Mouse (Mus musculus): Measurements from ENCODE around the gene Cacna1d. TPM values are rescaled to one million over a fixed set of nuclear protein-coding genes. Genes with fewer than 3 reads are reported as not detected.

Gene Cacna1d
- polyA plus RNA-seq, 1 experiment from 2014 or later = 9.5 TPM

DNA sequence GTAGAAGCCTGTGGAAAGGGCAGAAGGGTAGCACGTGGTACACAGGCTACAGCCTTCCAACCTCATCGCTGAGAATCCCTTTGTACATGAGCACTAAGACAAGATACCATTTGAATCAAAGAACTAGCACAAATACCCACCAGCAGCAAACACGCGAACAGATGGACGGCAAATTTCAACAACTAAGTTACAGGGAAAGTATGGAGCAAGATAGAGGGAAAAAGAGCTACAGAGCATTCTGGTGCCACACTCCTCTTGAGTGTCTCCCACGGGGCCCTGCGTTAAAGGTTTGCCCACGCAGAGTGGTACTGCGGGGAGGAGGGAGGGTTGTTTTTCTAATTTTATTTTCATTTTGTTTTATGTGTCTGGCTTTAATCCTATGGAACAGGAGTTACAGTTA lies 215.7 kb downstream of the Cacna1d start:
- H3K4me2 ChIP-seq (ENCODE audit: low read length) = no peak overlapping the region
- ATAC-seq = no peak
- WGBS = 76% methylated on average over 9 of the region's 9 CpGs

DNA sequence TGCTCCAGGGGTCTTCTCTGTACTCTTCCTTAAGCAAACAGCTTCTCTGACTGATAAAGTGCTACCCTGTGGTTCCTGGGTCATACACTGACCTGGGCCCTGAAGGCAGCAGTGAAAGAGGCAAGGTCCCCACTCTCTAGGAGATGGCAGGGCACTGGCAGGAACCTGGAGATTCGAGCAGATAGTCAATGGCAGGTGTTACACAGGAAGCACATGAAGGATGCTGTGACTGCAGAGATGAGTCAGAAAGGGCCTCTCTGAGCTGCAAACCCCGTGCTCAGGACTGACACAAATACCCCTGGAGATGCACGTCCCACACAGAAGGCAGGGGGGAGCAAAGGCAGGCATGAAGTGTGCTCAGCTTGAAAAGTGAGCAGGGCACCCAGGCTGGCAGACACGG lies 218.3 kb downstream of the Cacna1d start:
- ATAC-seq = no peak
- H3K4me1 ChIP-seq (replicated peaks; ENCODE audit: control insufficient read depth, insufficient read depth, low read length) = no peaks in the 10 kb centered on the region
- 72% methylated on average over 4 of the region's 4 CpGs for WGBS

More for the DNA sequence above, 215.7 kb downstream of the Cacna1d start:
- Histone ChIP-seq H3K27ac (ENCODE audit: low read length) (no peak overlapping the region), H3K9me3 (ENCODE audit: control insufficient read depth, low read length) (no peaks in the 10 kb centered on the region), H3K4me1 (replicated peaks; ENCODE audit: control insufficient read depth, insufficient read depth, low read length) (no peaks in the 10 kb centered on the region), H3K36me3 (ENCODE audit: control insufficient read depth, insufficient read depth) (no peaks in the 10 kb centered on the region), H3K9ac (replicated peaks; ENCODE audit: low read depth, low read length) (no peak overlapping the region), H3K27me3 (replicated peaks; ENCODE audit: control insufficient read depth, insufficient read depth, low read length) (no peaks in the 10 kb centered on the region), H3K4me3 (replicated peaks; ENCODE audit: low read length) (no peak overlapping the region)

DNA sequence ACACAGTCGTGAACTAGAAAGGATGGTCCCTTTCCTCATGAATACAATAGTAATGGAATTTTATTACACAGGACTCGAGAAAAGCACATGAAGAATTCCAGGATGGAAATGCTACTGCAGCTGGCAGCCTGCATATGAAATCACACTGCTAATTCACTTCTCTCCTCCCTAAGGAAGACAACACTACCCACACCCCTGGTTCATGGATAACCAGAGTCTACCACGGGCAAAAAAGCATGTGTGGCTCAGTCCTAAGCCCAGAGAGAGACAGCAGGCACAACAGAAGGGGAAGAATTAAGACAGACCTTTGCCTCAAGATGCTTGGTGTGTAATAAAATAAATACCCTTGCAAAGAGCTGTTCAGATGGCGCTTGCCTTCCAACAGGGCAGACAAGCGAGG lies 218.7 kb downstream of the Cacna1d start:
- Histone ChIP-seq H3K27ac (ENCODE audit: low read length) (no peak overlapping the region), H3K4me3 (replicated peaks; ENCODE audit: low read length) (no peak overlapping the region), H3K4me1 (replicated peaks; ENCODE audit: control insufficient read depth, insufficient read depth, low read length) (no peaks in the 10 kb centered on the region), H3K27me3 (replicated peaks; ENCODE audit: control insufficient read depth, insufficient read depth, low read length) (no peaks in the 10 kb centered on the region), H3K9ac (replicated peaks; ENCODE audit: low read depth, low read length) (no peak overlapping the region), H3K9me3 (ENCODE audit: control insufficient read depth, low read length) (no peaks in the 10 kb centered on the region), H3K36me3 (ENCODE audit: control insufficient read depth, insufficient read depth) (no peaks in the 10 kb centered on the region), H3K4me2 (ENCODE audit: low read length) (no peak overlapping the region)
- no peak for ATAC-seq
- WGBS = 81% methylated on average over 5 of the region's 5 CpGs

More for the DNA sequence above, 218.3 kb downstream of the Cacna1d start:
- Histone ChIP-seq H3K9ac (replicated peaks; ENCODE audit: low read depth, low read length) (no peak overlapping the region), H3K9me3 (ENCODE audit: control insufficient read depth, low read length) (no peaks in the 10 kb centered on the region), H3K27ac (ENCODE audit: low read length) (no peak overlapping the region), H3K36me3 (ENCODE audit: control insufficient read depth, insufficient read depth) (no peaks in the 10 kb centered on the region), H3K4me3 (replicated peaks; ENCODE audit: low read length) (no peak overlapping the region), H3K27me3 (replicated peaks; ENCODE audit: control insufficient read depth, insufficient read depth, low read length) (no peaks in the 10 kb centered on the region), H3K4me2 (ENCODE audit: low read length) (no peak overlapping the region)

DNA sequence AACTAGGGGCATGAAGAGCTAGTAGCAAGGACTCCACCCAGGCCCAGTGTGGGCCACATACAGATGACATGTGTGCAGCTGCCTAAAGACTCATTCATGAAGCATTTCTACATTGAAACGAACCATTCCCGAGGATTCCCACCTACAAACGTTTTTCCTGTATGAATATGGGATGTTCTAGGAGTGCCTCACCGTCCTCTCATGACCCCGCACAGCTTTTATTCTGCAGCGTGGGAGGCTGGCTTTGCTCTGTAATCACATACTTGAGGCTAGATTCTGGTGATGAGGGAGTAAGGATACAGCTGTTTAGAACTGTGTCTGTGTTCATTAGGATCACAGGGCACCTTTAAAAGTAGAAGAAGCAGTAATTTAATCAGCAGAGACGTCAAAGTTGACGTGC lies 219.4 kb downstream of the Cacna1d start:
- 85% methylated on average over 8 of the region's 8 CpGs for WGBS
- no peak for ATAC-seq
- no peak overlapping the region for H3K4me3 ChIP-seq (replicated peaks; ENCODE audit: low read length)
- no peak overlapping the region for H3K27ac ChIP-seq (ENCODE audit: low read length)
- H3K4me2 ChIP-seq (ENCODE audit: low read length) = no peak overlapping the region
- peaks cover 1% of the 10 kb centered on the region; the same call in 1 of the 2 replicates for H3K4me1 ChIP-seq (replicated peaks; ENCODE audit: control insufficient read depth, insufficient read depth, low read length)
- no peaks in the 10 kb centered on the region for H3K36me3 ChIP-seq (ENCODE audit: control insufficient read depth, insufficient read depth)
- H3K9me3 ChIP-seq (ENCODE audit: control insufficient read depth, low read length) = no peaks in the 10 kb centered on the region
- no peak overlapping the region for H3K9ac ChIP-seq (replicated peaks; ENCODE audit: low read depth, low read length)
- no peaks in the 10 kb centered on the region for H3K27me3 ChIP-seq (replicated peaks; ENCODE audit: control insufficient read depth, insufficient read depth, low read length)

DNA sequence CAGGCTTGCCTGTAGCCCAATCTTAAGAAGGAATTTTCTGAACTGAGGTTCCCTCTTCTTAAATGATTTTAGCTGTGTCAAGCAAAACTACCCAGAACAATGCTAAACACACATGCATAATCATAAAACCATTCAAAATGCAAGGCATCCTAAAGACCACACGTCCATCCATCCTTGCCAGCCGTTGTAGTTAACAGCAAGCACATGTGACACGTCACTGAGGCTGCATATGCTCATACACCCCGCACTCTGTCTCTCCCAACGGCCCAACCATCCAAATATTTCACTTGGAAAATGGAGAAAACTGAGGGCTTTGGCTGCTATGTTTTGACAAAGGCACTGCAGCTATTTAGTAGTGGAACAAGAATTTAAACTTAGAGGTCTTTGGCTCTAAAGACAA lies 220.9 kb downstream of the Cacna1d start:
- no peaks in the 10 kb centered on the region for H3K27me3 ChIP-seq (replicated peaks; ENCODE audit: control insufficient read depth, insufficient read depth, low read length)
- H3K9ac ChIP-seq (replicated peaks; ENCODE audit: low read depth, low read length) = no peak overlapping the region
- H3K4me2 ChIP-seq (ENCODE audit: low read length) = no peak overlapping the region
- 74% methylated on average over 5 of the region's 5 CpGs for WGBS
- ATAC-seq = no peak
- no peaks in the 10 kb centered on the region for H3K9me3 ChIP-seq (ENCODE audit: control insufficient read depth, low read length)
- no peak overlapping the region for H3K4me3 ChIP-seq (replicated peaks; ENCODE audit: low read length)
- H3K4me1 ChIP-seq (replicated peaks; ENCODE audit: control insufficient read depth, insufficient read depth, low read length) = peaks cover 5% of the 10 kb centered on the region; the same call in 1 of the 2 replicates
- no peaks in the 10 kb centered on the region for H3K36me3 ChIP-seq (ENCODE audit: control insufficient read depth, insufficient read depth)
- no peak overlapping the region for H3K27ac ChIP-seq (ENCODE audit: low read length)

DNA sequence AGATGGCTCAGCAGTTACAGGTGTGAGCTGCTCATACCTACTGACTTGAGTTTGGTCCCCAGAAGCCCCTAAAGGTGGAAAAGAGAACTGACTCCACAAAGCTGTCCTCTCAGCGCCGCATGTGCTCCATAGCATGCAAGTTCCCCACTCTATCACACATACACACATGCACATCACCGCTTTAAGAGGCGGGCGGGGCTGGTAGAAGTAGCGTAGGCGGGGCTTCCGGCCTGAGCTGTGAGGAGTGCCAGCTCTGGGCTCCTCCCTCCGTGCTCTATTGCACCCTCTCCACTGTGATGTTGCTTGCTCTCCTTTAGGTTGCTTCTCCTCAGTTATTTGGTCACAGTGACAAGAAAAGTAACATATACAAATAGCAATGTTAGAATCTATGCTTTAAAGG lies 225.5 kb downstream of the Cacna1d start:
- Histone ChIP-seq H3K27ac (ENCODE audit: low read length) (no peak overlapping the region), H3K4me3 (replicated peaks; ENCODE audit: low read length) (no peak overlapping the region), H3K4me1 (replicated peaks; ENCODE audit: control insufficient read depth, insufficient read depth, low read length) (peaks cover 5% of the 10 kb centered on the region; the same call in 1 of the 2 replicates), H3K9ac (replicated peaks; ENCODE audit: low read depth, low read length) (no peak overlapping the region), H3K9me3 (ENCODE audit: control insufficient read depth, low read length) (no peaks in the 10 kb centered on the region), H3K36me3 (ENCODE audit: control insufficient read depth, insufficient read depth) (no peaks in the 10 kb centered on the region), H3K27me3 (replicated peaks; ENCODE audit: control insufficient read depth, insufficient read depth, low read length) (no peaks in the 10 kb centered on the region), H3K4me2 (ENCODE audit: low read length) (no peak overlapping the region)
- 81% methylated on average over 9 of the region's 9 CpGs for WGBS
- ATAC-seq = no peak

DNA sequence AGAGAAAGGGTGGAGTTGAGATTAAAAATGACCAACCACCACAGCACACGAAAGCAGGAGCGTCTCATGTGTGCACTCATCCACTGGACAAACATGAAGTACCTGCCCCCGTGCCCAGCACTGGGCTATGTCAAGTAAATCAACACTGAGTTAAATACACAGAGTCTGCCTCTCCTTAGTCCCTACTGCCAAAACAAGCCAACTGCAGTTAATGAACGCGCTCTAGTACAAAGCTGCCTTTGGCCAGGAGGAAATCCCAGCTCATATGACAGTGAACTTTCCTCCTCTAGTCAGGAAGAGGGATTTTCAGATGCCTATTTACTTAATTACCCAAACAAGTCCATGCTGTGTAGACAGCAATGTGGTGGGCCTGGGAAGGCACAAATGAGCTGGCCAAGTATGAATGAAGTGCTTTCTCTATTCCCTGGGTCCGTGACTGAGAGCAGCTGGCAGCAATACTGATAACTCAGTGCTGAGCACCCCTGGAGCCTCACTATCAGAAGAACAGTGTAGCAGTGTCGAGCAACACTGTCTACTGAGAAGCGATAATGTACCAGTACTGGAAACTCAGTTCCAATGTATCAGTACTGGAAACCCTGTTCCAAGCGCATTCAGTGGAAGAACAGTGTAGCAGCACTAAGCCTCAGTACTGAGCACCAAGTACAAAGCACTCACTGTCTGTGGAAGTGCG lies 229.5 kb downstream of the Cacna1d start:
- Histone ChIP-seq H3K4me3 (replicated peaks; ENCODE audit: low read length) (no peak overlapping the region), H3K36me3 (ENCODE audit: control insufficient read depth, insufficient read depth) (no peaks in the 10 kb centered on the region), H3K27ac (ENCODE audit: low read length) (no peak overlapping the region), H3K4me1 (replicated peaks; ENCODE audit: control insufficient read depth, insufficient read depth, low read length) (peaks cover 2% of the 10 kb centered on the region; the same call in 1 of the 2 replicates), H3K4me2 (ENCODE audit: low read length) (no peak overlapping the region), H3K27me3 (replicated peaks; ENCODE audit: control insufficient read depth, insufficient read depth, low read length) (no peaks in the 10 kb centered on the region), H3K9me3 (ENCODE audit: control insufficient read depth, low read length) (no peaks in the 10 kb centered on the region), H3K9ac (replicated peaks; ENCODE audit: low read depth, low read length) (no peak overlapping the region)
- WGBS = 74% methylated on average over 10 of the region's 10 CpGs
- no peak for ATAC-seq

DNA sequence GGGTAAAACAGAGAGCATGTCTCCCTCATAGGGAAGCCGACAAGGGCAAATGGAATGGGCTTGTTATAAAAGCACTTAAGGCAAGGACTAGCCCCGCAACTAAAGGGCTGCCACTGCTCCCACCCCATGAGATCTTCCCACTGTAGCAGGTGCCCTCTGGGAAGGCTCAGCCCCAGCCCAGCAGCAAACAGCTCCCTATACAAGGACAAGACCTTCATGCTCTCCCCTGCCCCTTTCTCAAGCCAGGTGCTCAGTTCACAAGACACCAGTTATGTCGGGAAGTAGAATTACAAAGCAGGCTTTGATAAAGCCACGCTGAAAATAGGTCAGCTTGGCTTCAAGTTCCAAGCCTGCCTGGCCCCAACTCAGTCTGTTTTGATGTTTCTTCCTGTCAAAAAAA lies 233.6 kb downstream of the Cacna1d start:
- no peak for ATAC-seq
- Histone ChIP-seq H3K27me3 (replicated peaks; ENCODE audit: control insufficient read depth, insufficient read depth, low read length) (no peaks in the 10 kb centered on the region), H3K4me3 (replicated peaks; ENCODE audit: low read length) (no peak overlapping the region), H3K27ac (ENCODE audit: low read length) (no peak overlapping the region), H3K9me3 (ENCODE audit: control insufficient read depth, low read length) (no peaks in the 10 kb centered on the region), H3K4me2 (ENCODE audit: low read length) (no peak overlapping the region), H3K36me3 (ENCODE audit: control insufficient read depth, insufficient read depth) (no peaks in the 10 kb centered on the region), H3K4me1 (replicated peaks; ENCODE audit: control insufficient read depth, insufficient read depth, low read length) (peaks cover 11% of the 10 kb centered on the region), H3K9ac (replicated peaks; ENCODE audit: low read depth, low read length) (no peak overlapping the region)
- 65% methylated on average over 4 of the region's 4 CpGs for WGBS

DNA sequence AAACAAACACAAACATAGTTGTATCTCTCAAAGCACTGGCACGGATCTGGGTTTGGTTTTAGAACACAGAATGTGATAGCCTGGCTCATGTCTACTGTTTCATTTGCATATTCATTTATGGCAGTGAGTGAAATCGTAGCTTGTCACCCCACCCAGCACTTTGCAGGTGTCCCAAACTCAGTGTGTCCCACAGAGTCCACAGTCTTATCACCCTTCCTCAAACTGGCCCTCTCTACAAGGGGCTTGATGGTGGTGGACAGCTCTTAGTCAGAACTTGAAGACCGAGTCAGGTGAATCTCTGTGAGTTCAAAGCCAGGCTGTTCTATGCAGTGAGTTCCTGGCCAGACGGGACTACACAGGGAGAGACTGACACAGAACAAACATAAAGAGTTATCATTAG lies 234.8 kb downstream of the Cacna1d start:
- no peak overlapping the region for H3K27ac ChIP-seq (ENCODE audit: low read length)
- ATAC-seq = no peak
- 46% methylated on average over 4 of the region's 4 CpGs for WGBS
- H3K4me2 ChIP-seq (ENCODE audit: low read length) = no peak overlapping the region
- no peak overlapping the region for H3K4me3 ChIP-seq (replicated peaks; ENCODE audit: low read length)
- no peaks in the 10 kb centered on the region for H3K9me3 ChIP-seq (ENCODE audit: control insufficient read depth, low read length)
- peaks cover 11% of the 10 kb centered on the region for H3K4me1 ChIP-seq (replicated peaks; ENCODE audit: control insufficient read depth, insufficient read depth, low read length)
- H3K36me3 ChIP-seq (ENCODE audit: control insufficient read depth, insufficient read depth) = no peaks in the 10 kb centered on the region
- H3K27me3 ChIP-seq (replicated peaks; ENCODE audit: control insufficient read depth, insufficient read depth, low read length) = no peaks in the 10 kb centered on the region
- no peak overlapping the region for H3K9ac ChIP-seq (replicated peaks; ENCODE audit: low read depth, low read length)

Data from forebrain, embryonic 16.5 days (tissue).